25 mouse cellular contexts compared by ENCODE assay signal in genomic region chr17:14539191-14539590, GRCm38 (mm10).
"Had no signal": no experiment of that assay in that cellular context is flagged by ENCODE, and none has a peak within 500 bp of the region (broad histone marks: within the 10 kb centered on the region; RNA-seq: fewer than 3 reads in every experiment).

No protein-coding gene starts in this region.

- H3K27me3 ChIP-seq: heart, embryonic 12.5 days; heart, embryonic 15.5 days; hindbrain, embryonic 13.5 days; hindbrain, embryonic 15.5 days; kidney, embryonic 15.5 days; limb, embryonic 12.5 days; liver, embryonic 13.5 days; liver, embryonic 15.5 days had no signal

- H3K9ac ChIP-seq: heart, embryonic 12.5 days; heart, embryonic 15.5 days; hindbrain, embryonic 13.5 days; hindbrain, embryonic 15.5 days; kidney, embryonic 15.5 days; limb, embryonic 12.5 days; liver, embryonic 13.5 days; liver, embryonic 15.5 days had no signal

- H3K4me2 ChIP-seq: heart, embryonic 12.5 days; heart, embryonic 15.5 days; hindbrain, embryonic 13.5 days; hindbrain, embryonic 15.5 days; kidney, embryonic 15.5 days; limb, embryonic 12.5 days; liver, embryonic 11.5 days; liver, embryonic 13.5 days; liver, embryonic 15.5 days had no signal

- H3K9me3 ChIP-seq: heart, embryonic 12.5 days; heart, embryonic 15.5 days; hindbrain, embryonic 13.5 days; hindbrain, embryonic 15.5 days; kidney, embryonic 15.5 days; limb, embryonic 10.5 days; limb, embryonic 12.5 days; liver, embryonic 13.5 days; liver, embryonic 15.5 days had no signal

- H3K27ac ChIP-seq: gastrocnemius, adult 2 months; heart, adult 2 months; hindbrain, embryonic 13.5 days; hindbrain, embryonic 15.5 days; hindbrain, postnatal 0 days; limb, embryonic 10.5 days; limb, embryonic 12.5 days; liver, embryonic 13.5 days; liver, embryonic 15.5 days had no signal

- H3K4me3 ChIP-seq: gastrocnemius, adult 2 months; heart, adult 2 months; heart, embryonic 12.5 days; heart, embryonic 15.5 days; hindbrain, embryonic 13.5 days; hindbrain, embryonic 15.5 days; kidney, embryonic 15.5 days; limb, embryonic 10.5 days; limb, embryonic 12.5 days; liver, embryonic 13.5 days; liver, embryonic 15.5 days had no signal

- H3K36me3 ChIP-seq: heart, embryonic 12.5 days; heart, embryonic 15.5 days; hindbrain, embryonic 13.5 days; hindbrain, embryonic 15.5 days; kidney, embryonic 15.5 days; limb, embryonic 10.5 days; limb, embryonic 12.5 days; liver, embryonic 13.5 days; liver, embryonic 15.5 days had no signal

- ATAC-seq: hindbrain, postnatal 0 days had no signal

- H3K4me1 ChIP-seq: heart, embryonic 12.5 days; hindbrain, embryonic 13.5 days; hindbrain, embryonic 15.5 days; limb, embryonic 10.5 days; limb, embryonic 12.5 days; liver, embryonic 13.5 days; liver, embryonic 15.5 days had no signal

- DNase-seq: gastrocnemius, adult 2 months; gastrocnemius, postnatal 14 days; gastrocnemius, postnatal 36 days; heart, adult 2 months; heart, postnatal 14 days; heart, postnatal 36 days; kidney, adult 11 months; kidney, adult 2 months; kidney, adult 9 months; kidney, postnatal 14 days; kidney, postnatal 36 days; layer of hippocampus, adult 9-11 months; layer of hippocampus, postnatal 36 days; liver; liver, embryonic 13.5 days had no signal
